Mouse (Mus musculus): ENCODE data around the gene Dck.
A peak's percentile ranks its signal among the peaks of the same experiment; 100 is the strongest.

Gene Dck

GRCm38 (mm10) chr5:88791256-88792245 is 26.8 kb downstream of the Dck start:
- DNase-seq (ENCODE audit: low read depth in 1 of 2, low spot score in 2 of 2), result no peak

GRCm38 (mm10) chr5:88793676-88794075 is 28.9 kb downstream of the Dck start:
- DNase-seq (ENCODE audit: low read depth in 1 of 2, low spot score in 2 of 2), result no peak

GRCm38 (mm10) chr5:88795910-88796584 is 31.3 kb downstream of the Dck start:
- no peak for DNase-seq (ENCODE audit: low read depth in 1 of 2, low spot score in 2 of 2)

- no peak for DNase-seq (ENCODE audit: low read depth in 1 of 2, low spot score in 2 of 2)
Observed at GRCm38 (mm10) chr5:88796588-88796987, 31.8 kb downstream of the Dck start.

- DNase-seq (ENCODE audit: low read depth in 1 of 2, low spot score in 2 of 2), result no peak
Observed at GRCm38 (mm10) chr5:88797121-88797520, 32.3 kb downstream of the Dck start.

GRCm38 (mm10) chr5:88805616-88806015 is 40.8 kb downstream of the Dck start:
- no peak for DNase-seq (ENCODE audit: low read depth in 1 of 2, low spot score in 2 of 2)

- DNase-seq (ENCODE audit: low read depth in 1 of 2, low spot score in 2 of 2), result no peak
Observed at GRCm38 (mm10) chr5:88806278-88806677, 41.5 kb downstream of the Dck start.

GRCm38 (mm10) chr5:88807342-88807741 is 42.5 kb downstream of the Dck start:
- no peak for DNase-seq (ENCODE audit: low read depth in 1 of 2, low spot score in 2 of 2)

- no peak for DNase-seq (ENCODE audit: low read depth in 1 of 2, low spot score in 2 of 2)
Observed at GRCm38 (mm10) chr5:88813188-88813587, 48.4 kb downstream of the Dck start.

GRCm38 (mm10) chr5:88814552-88814951 is 49.8 kb downstream of the Dck start:
- no peak for DNase-seq (ENCODE audit: low read depth in 1 of 2, low spot score in 2 of 2)

GRCm38 (mm10) chr5:88821542-88821941 is 56.7 kb downstream of the Dck start:
- DNase-seq (ENCODE audit: low read depth in 1 of 2, low spot score in 2 of 2), result no peak

GRCm38 (mm10) chr5:88824838-88825237 is 60.0 kb downstream of the Dck start:
- DNase-seq (ENCODE audit: low read depth in 1 of 2, low spot score in 2 of 2), result no peak

GRCm38 (mm10) chr5:88829835-88830571 is 65.2 kb downstream of the Dck start:
- no peak for DNase-seq (ENCODE audit: low read depth in 1 of 2, low spot score in 2 of 2)

- DNase-seq (ENCODE audit: low read depth in 1 of 2, low spot score in 2 of 2), result no peak
Observed at GRCm38 (mm10) chr5:88830880-88831279, 66.1 kb downstream of the Dck start.

GRCm38 (mm10) chr5:88831935-88832334 is 67.1 kb downstream of the Dck start:
- peak in 1 of 2 experiments; percentile 5 for DNase-seq (ENCODE audit: low read depth in 1 of 2, low spot score in 2 of 2)
